Mouse (Mus musculus) ES-Bruce4 (cell line): ENCODE measurements around the gene Evl.

Experiments
- CTCF ChIP-seq: IDR thresholded peaks from one replicate; pipeline ENCODE4 v1.8.1; 2011; ENCODE audit warnings: low read depth, low read length
- POLR2A ChIP-seq: IDR thresholded peaks from one replicate; pipeline ENCODE4 v1.8.1; 2011; ENCODE audit warnings: low read length; ENCODE audit not compliant: insufficient read depth

DNA sequence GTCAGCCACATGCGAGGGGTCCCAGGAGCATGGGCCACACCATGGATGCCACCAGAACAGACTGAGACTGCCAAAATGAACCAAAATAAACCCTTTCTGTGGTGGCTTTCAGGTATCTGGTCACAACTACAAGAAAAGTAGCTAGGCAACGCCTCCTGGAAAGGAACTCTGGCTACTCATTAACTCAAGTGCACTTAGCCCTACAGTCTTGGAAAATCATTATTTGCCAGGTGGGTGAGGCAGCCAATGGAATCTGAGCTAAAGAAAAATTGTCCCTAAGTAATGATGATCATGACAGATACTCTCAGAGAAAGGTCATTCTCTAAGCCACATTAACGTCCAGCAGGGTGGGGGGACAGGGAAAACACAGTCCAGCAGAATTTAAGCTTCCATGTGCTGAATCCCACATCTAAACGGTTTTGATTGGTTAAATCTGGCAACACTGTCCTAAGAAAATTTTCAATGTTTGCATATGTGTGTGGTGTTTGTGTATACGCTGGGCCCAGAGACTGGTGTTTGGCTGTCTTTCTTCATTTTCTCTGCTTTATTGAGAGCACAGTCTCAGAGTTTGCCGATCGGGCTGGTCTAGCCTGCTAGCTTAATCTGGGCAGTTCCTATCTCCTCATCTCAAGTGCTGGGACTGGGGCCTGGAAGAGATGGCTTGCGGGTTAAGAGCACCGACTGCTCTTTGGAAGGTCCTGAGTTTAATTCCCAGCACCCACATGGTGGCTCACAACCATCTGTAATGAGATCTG is 156.5 kb downstream of the Evl start:
- TF ChIP-seq CTCF: no peak
- no peak for TF ChIP-seq POLR2A
